Comparison of ENCODE assay signal across 14 mouse cellular contexts in the genomic region with DNA sequence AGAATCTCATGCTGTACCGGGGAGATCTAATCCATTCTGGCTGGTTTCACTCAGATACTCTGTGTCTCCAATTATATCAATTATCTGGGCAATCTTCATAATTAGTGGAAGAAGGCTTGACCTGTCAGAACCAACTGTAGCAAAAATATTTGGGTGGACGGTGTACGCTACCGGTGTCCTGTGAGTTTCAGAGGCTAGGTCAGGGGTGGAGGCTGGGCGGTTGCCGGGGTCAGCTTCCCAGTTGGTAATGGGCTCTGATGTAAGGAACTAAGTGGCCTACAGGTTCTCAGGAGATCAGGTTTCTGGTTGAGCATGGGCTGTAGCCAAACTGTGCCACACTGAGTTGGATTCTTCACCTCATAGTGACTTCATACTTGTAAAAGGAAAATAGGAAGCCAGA.
"Had no signal": no experiment of that assay in that cellular context is flagged by ENCODE, and none has a peak within 500 bp of the region (broad histone marks: within the 10 kb centered on the region; RNA-seq: fewer than 3 reads in every experiment).

No protein-coding gene starts in this region.

- DNase-seq: kidney, adult 2 months; kidney, postnatal 14 days; left cerebral cortex, postnatal 4 days; lung, embryonic 14.5 days; lung, postnatal 14 days; right cerebral cortex, postnatal 4 days; thymus, adult 2 months; thymus, postnatal 25 days had no signal

- H3K4me1 ChIP-seq: kidney, embryonic 15.5 days; limb, embryonic 15.5 days; liver, embryonic 12.5 days; midbrain, embryonic 12.5 days had no signal

- ATAC-seq: liver, embryonic 12.5 days; midbrain, embryonic 16.5 days had no signal

- H3K9me3 ChIP-seq: kidney, embryonic 15.5 days; limb, embryonic 15.5 days; liver, embryonic 12.5 days; midbrain, embryonic 12.5 days; stomach, embryonic 15.5 days had no signal

- H3K27me3 ChIP-seq: kidney, embryonic 15.5 days; limb, embryonic 15.5 days; liver, embryonic 12.5 days; midbrain, embryonic 12.5 days; stomach, embryonic 15.5 days had no signal

- H3K4me2 ChIP-seq: kidney, embryonic 15.5 days; limb, embryonic 15.5 days; liver, embryonic 12.5 days; lung, embryonic 14.5 days; midbrain, embryonic 12.5 days; stomach, embryonic 15.5 days had no signal

- H3K4me3 ChIP-seq: kidney, embryonic 15.5 days; limb, embryonic 15.5 days; liver, embryonic 12.5 days; midbrain, embryonic 12.5 days; stomach, embryonic 15.5 days had no signal

- H3K36me3 ChIP-seq: kidney, embryonic 15.5 days; limb, embryonic 15.5 days; liver, embryonic 12.5 days; midbrain, embryonic 12.5 days; stomach, embryonic 15.5 days had no signal

- H3K9ac ChIP-seq: kidney, embryonic 15.5 days; limb, embryonic 15.5 days; liver, embryonic 12.5 days; lung, embryonic 14.5 days; midbrain, embryonic 12.5 days; stomach, embryonic 15.5 days had no signal

- H3K27ac ChIP-seq: kidney, embryonic 15.5 days; limb, embryonic 15.5 days; liver, embryonic 12.5 days; midbrain, embryonic 12.5 days; stomach, embryonic 15.5 days had no signal
